ENCODE assay signal across 8 mouse cellular contexts in genomic region chr2:24919839-24920175, GRCm38 (mm10). TPM values are rescaled to one million over a fixed set of nuclear protein-coding genes. Genes with fewer than 3 reads are reported as not detected.
DNase-seq lines count a peak whose midpoint lies in the region; ATAC-seq and TF ChIP-seq lines count a peak whose summit lies in the region.

No protein-coding gene starts in this region.

- peak overlapping the region; percentile 93 for H3K4me3 ChIP-seq in lung, embryonic 16.5 days (ENCODE audit: low read length)
- H3K4me3 ChIP-seq in erythroblast, embryonic 14.5 days (replicated peaks): peak overlapping the region; percentile 89
- peak overlapping the region; percentile 97 for H3K4me3 ChIP-seq in limb, embryonic 14.5 days (replicated peaks; ENCODE audit: low read length)
- H3K4me3 ChIP-seq in small intestine, adult 2 months (ENCODE audit: low read depth, low read length): peak overlapping the region; percentile 54

- no peak for TF ChIP-seq POLR2A in limb, embryonic 14.5 days (IDR thresholded peaks at IDR 0.05; ENCODE audit: borderline replicate concordance, extremely low read depth, insufficient read depth, insufficient read length)
- no peak for TF ChIP-seq POLR2A in small intestine, adult 2 months (IDR thresholded peaks at IDR 0.05; ENCODE audit: low read depth, low read length)

- H3K27me3 ChIP-seq in lung, embryonic 16.5 days (ENCODE audit: control insufficient read depth, insufficient read depth, low read depth, low read length): no peaks in the 10 kb centered on the region
- no peaks in the 10 kb centered on the region for H3K27me3 ChIP-seq in erythroblast, embryonic 14.5 days (ENCODE audit: control insufficient read depth)
- H3K27me3 ChIP-seq in limb, embryonic 14.5 days (ENCODE audit: control insufficient read depth, insufficient read depth, low read length): no peaks in the 10 kb centered on the region
- H3K27me3 ChIP-seq in small intestine, adult 2 months (ENCODE audit: control insufficient read depth, insufficient read depth, low read length): no peaks in the 10 kb centered on the region

- H3K4me1 ChIP-seq in lung, embryonic 16.5 days (replicated peaks; ENCODE audit: control insufficient read depth, insufficient read depth, low read length): peaks cover 11% of the 10 kb centered on the region
- peaks cover 24% of the 10 kb centered on the region for H3K4me1 ChIP-seq in erythroblast, embryonic 14.5 days (ENCODE audit: control insufficient read depth)
- H3K4me1 ChIP-seq in limb, embryonic 14.5 days (ENCODE audit: control insufficient read depth, insufficient read depth, low read length): peaks cover 9% of the 10 kb centered on the region
- peaks cover 4% of the 10 kb centered on the region; the same call in 1 of the 2 replicates for H3K4me1 ChIP-seq in small intestine, adult 2 months (ENCODE audit: control insufficient read depth, insufficient read depth, insufficient read length, low read length)

- H3K9me3 ChIP-seq in lung, embryonic 16.5 days (ENCODE audit: control insufficient read depth, low read length): no peaks in the 10 kb centered on the region
- no peaks in the 10 kb centered on the region for H3K9me3 ChIP-seq in erythroblast, embryonic 14.5 days (ENCODE audit: control insufficient read depth, low read length)
- no peaks in the 10 kb centered on the region for H3K9me3 ChIP-seq in limb, embryonic 14.5 days (ENCODE audit: control insufficient read depth, low read length)

- ATAC-seq in lung, embryonic 16.5 days (ENCODE audit: low read depth): peak; percentile 48
- ATAC-seq in limb, embryonic 14.5 days (ENCODE audit: low FRiP score, low read depth): peak; percentile 41

- WGBS in lung, embryonic 16.5 days: 8% methylated on average over 8 of the region's 8 CpGs
- WGBS in limb, embryonic 14.5 days: 8% methylated on average over 8 of the region's 8 CpGs
- WGBS in small intestine, adult 2 months: 7% methylated on average over 8 of the region's 8 CpGs

- TF ChIP-seq CTCF in small intestine, adult 2 months (IDR thresholded peaks at IDR 0.05; ENCODE audit: extremely low read depth, insufficient read length, insufficient replicate concordance, low read depth, low read length): no peak

- peak overlapping the region; percentile 62 for H3K4me2 ChIP-seq in lung, embryonic 16.5 days (ENCODE audit: low read depth, low read length)
- H3K4me2 ChIP-seq in limb, embryonic 14.5 days (replicated peaks; ENCODE audit: low read depth, low read length, severe bottlenecking): peak overlapping the region; percentile 61

- H3K27ac ChIP-seq in lung, embryonic 16.5 days (ENCODE audit: low read length): peak overlapping the region; percentile 47
- peak overlapping the region; percentile 96; the same call in 1 of the 2 replicates for H3K27ac ChIP-seq in limb, embryonic 14.5 days (replicated peaks; ENCODE audit: low read depth, low read length)
- peak overlapping the region; percentile 59 for H3K27ac ChIP-seq in small intestine, adult 2 months (ENCODE audit: insufficient read depth, low read depth, low read length)

- H3K9ac ChIP-seq in lung, embryonic 16.5 days (ENCODE audit: low read length): peak overlapping the region; percentile 96
- peak overlapping the region; percentile 99 for H3K9ac ChIP-seq in limb, embryonic 14.5 days (ENCODE audit: low read depth, low read length, severe bottlenecking)

- intact Hi-C loops in left cerebral cortex, postnatal 14 days (cut with DNase I): no loop called here

- no peak for DNase-seq in lung, postnatal 25 days (ENCODE audit: low spot score)
- no peak for DNase-seq in limb, embryonic 14.5 days (ENCODE audit: low spot score)
- DNase-seq in ovary, postnatal 14 days (ENCODE audit: low spot score): no peak
- no peak for DNase-seq in left cerebral cortex, postnatal 14 days (ENCODE audit: low spot score in 2 of 2)
- DNase-seq in frontal cortex, postnatal 14 days (ENCODE audit: low spot score in 2 of 2): no peak

- H3K36me3 ChIP-seq in lung, embryonic 16.5 days (ENCODE audit: control insufficient read depth, insufficient read depth, low read length): no peaks in the 10 kb centered on the region; the same call in 1 of the 2 replicates
- peaks cover 5% of the 10 kb centered on the region for H3K36me3 ChIP-seq in erythroblast, embryonic 14.5 days (ENCODE audit: control insufficient read depth)
- no peaks in the 10 kb centered on the region for H3K36me3 ChIP-seq in limb, embryonic 14.5 days (ENCODE audit: control insufficient read depth, insufficient read depth, low read length)
- H3K36me3 ChIP-seq in small intestine, adult 2 months (ENCODE audit: control insufficient read depth, insufficient read depth, low read length): 0 out of 2 replicates have a peak, but pooled peaks cover 2% of the 10 kb centered on the region

RNA-seq across cellular contexts. Expression of gene Ehmt1, which starts 0.4 kb away (rescaled TPM):
- polyA plus RNA-seq in lung, embryonic 16.5 days (2015; fragmentation: Nextera tagmentation; extraction: Ambion mirVana): 73.6 and 77.3 TPM in 2 replicates
- 0.72 and 0.74 TPM in 2 replicates for polyA plus RNA-seq in erythroblast, embryonic 14.5 days (2012)
- polyA plus RNA-seq in limb, embryonic 14.5 days (2012; rRNA removed): 98.3 and 123 TPM in 2 replicates
- polyA plus RNA-seq in limb, embryonic 14.5 days (2014; fragmentation: Nextera tagmentation; extraction: Ambion mirVana): 74.6 and 79.6 TPM in 2 replicates
- 21.0 and 32.2 TPM in 2 replicates for polyA plus RNA-seq in small intestine, adult 2 months (2012; rRNA removed)
- total RNA-seq in left cerebral cortex, postnatal 14 days (2021): 10 to 100 TPM; 55.0 to 61.9 TPM

RNA-seq across cellular contexts. Expression of gene Arrdc1, which starts 15.2 kb away (rescaled TPM):
- 141 and 156 TPM in 2 replicates for polyA plus RNA-seq in lung, embryonic 16.5 days (2015; fragmentation: Nextera tagmentation; extraction: Ambion mirVana)
- 1.7 and 2.5 TPM in 2 replicates for polyA plus RNA-seq in erythroblast, embryonic 14.5 days (2012)
- 65.0 and 80.7 TPM in 2 replicates for polyA plus RNA-seq in limb, embryonic 14.5 days (2012; rRNA removed)
- polyA plus RNA-seq in limb, embryonic 14.5 days (2014; fragmentation: Nextera tagmentation; extraction: Ambion mirVana): 33.1 and 34.1 TPM in 2 replicates
- polyA plus RNA-seq in small intestine, adult 2 months (2012; rRNA removed): 105 and 166 TPM in 2 replicates
- total RNA-seq in left cerebral cortex, postnatal 14 days (2021): 10 to 100 TPM; 15.2 to 19.0 TPM

RNA-seq across cellular contexts. Expression of gene Zmynd19, which starts 29.8 kb away (rescaled TPM):
- 2.1 and 4.2 TPM in 2 replicates for polyA plus RNA-seq in lung, embryonic 16.5 days (2015; fragmentation: Nextera tagmentation; extraction: Ambion mirVana)
- 0.67 and 1.1 TPM in 2 replicates for polyA plus RNA-seq in erythroblast, embryonic 14.5 days (2012)
- 30.7 and 31.5 TPM in 2 replicates for polyA plus RNA-seq in limb, embryonic 14.5 days (2012; rRNA removed)
- polyA plus RNA-seq in limb, embryonic 14.5 days (2014; fragmentation: Nextera tagmentation; extraction: Ambion mirVana): 21.2 and 22.1 TPM in 2 replicates
- 1.7 and 3.2 TPM in 2 replicates for polyA plus RNA-seq in small intestine, adult 2 months (2012; rRNA removed)
- 10 to 100 TPM; 38.0 to 40.9 TPM for total RNA-seq in left cerebral cortex, postnatal 14 days (2021)

RNA-seq across cellular contexts. Expression of gene Dph7, which starts 42.4 kb away (rescaled TPM):
- 22.3 TPM in 2 replicates for polyA plus RNA-seq in lung, embryonic 16.5 days (2015; fragmentation: Nextera tagmentation; extraction: Ambion mirVana)
- polyA plus RNA-seq in erythroblast, embryonic 14.5 days (2012): 0.78 and 0.86 TPM in 2 replicates
- 36.6 and 41.0 TPM in 2 replicates for polyA plus RNA-seq in limb, embryonic 14.5 days (2012; rRNA removed)
- 30.4 and 32.0 TPM in 2 replicates for polyA plus RNA-seq in limb, embryonic 14.5 days (2014; fragmentation: Nextera tagmentation; extraction: Ambion mirVana)
- 4.1 and 7.1 TPM in 2 replicates for polyA plus RNA-seq in small intestine, adult 2 months (2012; rRNA removed)
- total RNA-seq in left cerebral cortex, postnatal 14 days (2021): 10 to 100 TPM; 27.7 to 30.9 TPM

RNA-seq across cellular contexts. Expression of gene Mrpl41, which starts 55.1 kb away (rescaled TPM):
- 97.7 and 102 TPM in 2 replicates for polyA plus RNA-seq in lung, embryonic 16.5 days (2015; fragmentation: Nextera tagmentation; extraction: Ambion mirVana)
- polyA plus RNA-seq in erythroblast, embryonic 14.5 days (2012): 5.1 and 5.8 TPM in 2 replicates
- polyA plus RNA-seq in limb, embryonic 14.5 days (2012; rRNA removed): 63.6 and 81.9 TPM in 2 replicates
- polyA plus RNA-seq in limb, embryonic 14.5 days (2014; fragmentation: Nextera tagmentation; extraction: Ambion mirVana): 133 and 136 TPM in 2 replicates
- polyA plus RNA-seq in small intestine, adult 2 months (2012; rRNA removed): 9.8 and 14.6 TPM in 2 replicates
- 10 to 100 TPM; 85.4 to 96.4 TPM for total RNA-seq in left cerebral cortex, postnatal 14 days (2021)

Comparison
In these comparisons a context has a peak if more than half of its experiments do, and no peak if none do; other contexts are left out.
1. RNA of gene Ehmt1, which starts 0.4 kb away (polyA plus RNA-seq): 74.6 to 123 TPM in limb, embryonic 14.5 days, 73.6 to 77.3 TPM in lung, embryonic 16.5 days and 21.0 to 32.2 TPM in small intestine, adult 2 months; 0.72 to 0.74 TPM in erythroblast, embryonic 14.5 days; every median in the first group is over 10 times any median in the second.
2. Peak in every context shown above with its lines, with median percentiles within 50 percentile points of each other: H3K27ac ChIP-seq and H3K4me3 ChIP-seq.